Mouse (Mus musculus) limb, embryonic 15.5 days (tissue): Measurements from ENCODE around the gene 9530077C05Rik. TPM values are rescaled to one million over a fixed set of nuclear protein-coding genes. Genes with fewer than 3 reads are reported as not detected.

Experiments
- ATAC-seq: fragments of 200-750 bp; cut with Nextera tagmentation; 2 replicates; pipeline ENCODE4 v1.8.0; 2017; ENCODE audit warnings: low read depth, moderate TSS enrichment; ENCODE audit not compliant: insufficient number of reproducible peaks, low FRiP score, low TSS enrichment
- H3K27ac ChIP-seq: fragments of 300-500 bp; sonication (generic); 2 replicates; pipeline ENCODE4 v1.5.1; 2015; ENCODE audit warnings: moderate library complexity, mild to moderate bottlenecking, inconsistent platforms
- H3K27me3 ChIP-seq: fragments of 300-500 bp; sonication (generic); 2 replicates; pipeline ENCODE4 v1.6.1; 2015; ENCODE audit warnings: inconsistent platforms
- H3K36me3 ChIP-seq: fragments of 300-500 bp; sonication (generic); 2 replicates; pipeline ENCODE4 v1.6.1; 2015; ENCODE audit warnings: inconsistent platforms
- H3K4me1 ChIP-seq: fragments of 300-500 bp; sonication (generic); 2 replicates; pipeline ENCODE4 v1.6.1; 2015; ENCODE audit warnings: inconsistent platforms
- H3K4me2 ChIP-seq: fragments of 300-500 bp; sonication (generic); 2 replicates; pipeline ENCODE4 v1.6.1; 2015; ENCODE audit warnings: mild to moderate bottlenecking, inconsistent platforms
- H3K4me3 ChIP-seq: fragments of 300-500 bp; sonication (generic); 2 replicates; pipeline ENCODE4 v1.5.1; 2015; ENCODE audit warnings: mild to moderate bottlenecking, inconsistent platforms
- H3K9ac ChIP-seq: fragments of 300-500 bp; sonication (generic); 2 replicates; pipeline ENCODE4 v1.6.1; 2015; ENCODE audit warnings: inconsistent platforms
- H3K9me3 ChIP-seq: fragments of 300-500 bp; sonication (generic); 2 replicates; pipeline ENCODE4 v1.6.1; 2016; ENCODE audit warnings: inconsistent platforms
- WGBS: fragments of 180-500 bp; shearing (Covaris S2); methylation state at CpG from one replicate; pipeline ENCODE4 v1.1.7; 2015; 5-methylcytosine and 5-hydroxymethylcytosine counted together
- polyA plus RNA-seq: library from polyadenylated mRNA; unstranded; fragments of >200 nt; fragmentation: Nextera tagmentation; extraction: Ambion mirVana; gene quantifications from 2 replicates; pipeline ENCODE4 v1.2.1, GENCODE M21; 2015

9530077C05Rik gene
- 5.6 TPM in 2 replicates for polyA plus RNA-seq

- H3K27ac ChIP-seq: no peak within 1 kb of the TSS; the same call in 1 of the 2 replicates
- peak within 1 kb of the TSS; percentile 62 for H3K4me2 ChIP-seq
- no peaks in the 10 kb centered on the region for H3K36me3 ChIP-seq
- peak within 1 kb of the TSS; percentile 62 for H3K4me3 ChIP-seq
- no peaks in the 10 kb centered on the region for H3K27me3 ChIP-seq
- WGBS: under 1% methylated on average over 42 of the region's 43 CpGs
- H3K4me1 ChIP-seq: peaks cover 3% of the 10 kb centered on the region; the same call in 1 of the 2 replicates
- ATAC-seq: peak; percentile 98
- no peaks in the 10 kb centered on the region for H3K9me3 ChIP-seq
- H3K9ac ChIP-seq: peak within 1 kb of the TSS; percentile 49; the same call in 1 of the 2 replicates
These were observed at the start of gene 9530077C05Rik for GRCm38 (mm10) chr9:22411002-22411857. TSS of gene 9530077C05Rik (plus strand) at chr9:22411513.

GRCm38 (mm10) chr9:22366221-22366620 is 45.1 kb upstream of the 9530077C05Rik start:
- ATAC-seq: no peak
- Histone ChIP-seq H3K4me3 (no peak overlapping the region), H3K4me2 (no peak overlapping the region), H3K4me1 (no peaks in the 10 kb centered on the region), H3K27me3 (no peaks in the 10 kb centered on the region), H3K9ac (no peak overlapping the region), H3K9me3 (no peaks in the 10 kb centered on the region), H3K27ac (no peak overlapping the region), H3K36me3 (peaks cover 51% of the 10 kb centered on the region)
- WGBS: 92% methylated on average over 2 of the region's 2 CpGs

DNA sequence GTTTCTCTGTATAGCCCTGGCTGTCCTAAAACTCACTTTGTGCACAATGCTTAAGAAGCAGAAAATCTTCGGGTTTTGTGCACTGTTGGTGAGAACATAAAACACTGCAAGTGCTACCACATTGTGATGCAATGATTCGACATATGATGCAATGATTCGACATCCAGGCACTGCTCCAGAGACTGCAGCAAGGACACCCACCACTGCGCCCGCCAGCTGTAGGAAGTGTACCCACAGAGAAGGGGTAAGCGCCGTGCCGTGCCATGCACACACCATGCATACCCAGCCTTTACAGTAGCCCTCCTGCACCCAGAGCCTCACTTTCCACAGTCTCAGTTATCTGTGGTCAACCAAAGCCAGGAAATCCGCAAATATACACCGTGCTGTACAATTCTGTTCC is 44.7 kb upstream of the 9530077C05Rik start:
- no peak overlapping the region for H3K27ac ChIP-seq
- H3K27me3 ChIP-seq: no peaks in the 10 kb centered on the region
- no peak overlapping the region for H3K4me2 ChIP-seq
- WGBS: 92% methylated on average over 10 of the region's 10 CpGs
- H3K36me3 ChIP-seq: peaks cover 53% of the 10 kb centered on the region
- H3K9me3 ChIP-seq: no peaks in the 10 kb centered on the region
- no peak for ATAC-seq
- H3K4me3 ChIP-seq: no peak overlapping the region
- no peaks in the 10 kb centered on the region for H3K4me1 ChIP-seq
- no peak overlapping the region for H3K9ac ChIP-seq

DNA sequence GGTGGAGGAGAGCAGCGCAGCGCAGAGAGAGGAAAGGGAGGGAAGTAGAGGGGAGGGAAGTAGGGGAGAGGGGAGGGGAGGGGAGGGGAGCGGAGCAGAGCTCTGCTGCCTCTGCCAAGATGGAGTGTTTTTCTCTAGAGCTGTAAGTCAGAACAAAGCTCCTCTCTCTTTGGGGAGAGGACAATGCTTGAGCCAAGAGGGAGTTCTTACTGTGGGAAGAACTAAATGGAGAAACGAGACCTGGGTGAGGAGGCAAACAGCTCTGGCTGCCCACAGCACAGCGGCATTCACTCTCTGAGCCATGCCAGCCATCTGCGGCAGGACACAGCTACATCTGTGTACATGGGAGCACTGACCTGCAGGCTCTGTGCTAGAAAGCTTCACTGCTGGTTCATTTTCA is 43.3 kb upstream of the 9530077C05Rik start:
- Histone ChIP-seq H3K27ac (no peak overlapping the region), H3K27me3 (no peaks in the 10 kb centered on the region), H3K4me2 (no peak overlapping the region), H3K4me3 (no peak overlapping the region), H3K36me3 (peaks cover 55% of the 10 kb centered on the region), H3K4me1 (no peaks in the 10 kb centered on the region), H3K9me3 (no peaks in the 10 kb centered on the region), H3K9ac (no peak overlapping the region)
- ATAC-seq: no peak
- WGBS: 82% methylated on average over 6 of the region's 6 CpGs

GRCm38 (mm10) chr9:22372760-22373159 is 38.6 kb upstream of the 9530077C05Rik start:
- Histone ChIP-seq H3K4me3 (no peak overlapping the region), H3K9me3 (no peaks in the 10 kb centered on the region), H3K4me2 (no peak overlapping the region), H3K9ac (no peak overlapping the region), H3K27me3 (no peaks in the 10 kb centered on the region), H3K4me1 (no peaks in the 10 kb centered on the region), H3K36me3 (peaks cover 64% of the 10 kb centered on the region), H3K27ac (no peak overlapping the region)
- no peak for ATAC-seq
- 95% methylated on average over 4 of the region's 4 CpGs for WGBS

DNA sequence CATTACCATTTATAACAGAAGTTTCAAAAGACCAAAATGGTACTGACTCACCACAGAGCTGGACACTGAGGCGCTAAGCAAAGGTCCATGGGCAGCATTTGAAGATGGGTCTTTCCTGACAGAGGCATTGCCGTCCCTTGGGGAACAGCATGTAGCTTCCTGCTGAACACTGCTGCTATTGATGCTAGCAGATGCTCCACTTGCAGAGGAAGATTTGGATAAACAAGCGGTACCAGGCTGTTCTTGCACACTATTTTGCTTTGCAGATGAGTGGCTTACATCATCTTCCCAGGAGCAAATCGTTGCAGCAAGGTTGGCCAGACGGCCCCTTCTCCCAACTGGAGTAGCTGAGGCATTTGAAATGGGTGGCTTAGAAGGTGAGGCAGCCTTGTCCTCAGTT is 35.2 kb upstream of the 9530077C05Rik start:
- peaks cover 75% of the 10 kb centered on the region for H3K36me3 ChIP-seq
- H3K4me1 ChIP-seq: no peaks in the 10 kb centered on the region
- no peak overlapping the region for H3K9ac ChIP-seq
- H3K4me2 ChIP-seq: no peak overlapping the region
- WGBS: 93% methylated on average over 5 of the region's 5 CpGs
- no peak overlapping the region for H3K27ac ChIP-seq
- H3K4me3 ChIP-seq: no peak overlapping the region
- H3K9me3 ChIP-seq: no peaks in the 10 kb centered on the region
- no peak for ATAC-seq
- H3K27me3 ChIP-seq: no peaks in the 10 kb centered on the region

- H3K9ac ChIP-seq: no peak overlapping the region
- no peak overlapping the region for H3K4me3 ChIP-seq
- H3K4me1 ChIP-seq: peaks cover 19% of the 10 kb centered on the region
- 49% methylated on average over 2 of the region's 2 CpGs for WGBS
- H3K4me2 ChIP-seq: no peak overlapping the region
- ATAC-seq: no peak
- no peaks in the 10 kb centered on the region for H3K9me3 ChIP-seq
- H3K27me3 ChIP-seq: no peaks in the 10 kb centered on the region
- no peak overlapping the region for H3K27ac ChIP-seq
- peaks cover 11% of the 10 kb centered on the region for H3K36me3 ChIP-seq
These were observed 25.4 kb upstream of the 9530077C05Rik start for GRCm38 (mm10) chr9:22385890-22386289.

- Histone ChIP-seq H3K36me3 (no peaks in the 10 kb centered on the region), H3K9ac (peak overlapping the region; percentile 86), H3K9me3 (no peaks in the 10 kb centered on the region), H3K27ac (no peak overlapping the region), H3K4me2 (peak overlapping the region; percentile 91), H3K4me3 (peak overlapping the region; percentile 84), H3K4me1 (peaks cover 19% of the 10 kb centered on the region), H3K27me3 (no peaks in the 10 kb centered on the region)
- no peak for ATAC-seq
- WGBS: 15% methylated on average over 6 of the region's 6 CpGs
These were observed 23.4 kb upstream of the 9530077C05Rik start for GRCm38 (mm10) chr9:22387901-22388300.

- Histone ChIP-seq H3K4me1 (peaks cover 19% of the 10 kb centered on the region), H3K27ac (peak overlapping the region; percentile 94), H3K4me2 (peak overlapping the region; percentile 91), H3K9ac (peak overlapping the region; percentile 86), H3K36me3 (no peaks in the 10 kb centered on the region), H3K27me3 (no peaks in the 10 kb centered on the region), H3K4me3 (peak overlapping the region; percentile 84), H3K9me3 (no peaks in the 10 kb centered on the region)
- WGBS: under 1% methylated on average over 41 of the region's 41 CpGs
- peak; percentile 74 for ATAC-seq
These were observed 22.8 kb upstream of the 9530077C05Rik start for GRCm38 (mm10) chr9:22388401-22388980.

- Histone ChIP-seq H3K36me3 (no peaks in the 10 kb centered on the region), H3K4me3 (peak within 1 kb of the TSS; percentile 84), H3K27ac (peak within 1 kb of the TSS; percentile 94), H3K4me1 (peaks cover 19% of the 10 kb centered on the region), H3K4me2 (peak within 1 kb of the TSS; percentile 91), H3K9ac (peak within 1 kb of the TSS; percentile 86), H3K9me3 (no peaks in the 10 kb centered on the region), H3K27me3 (no peaks in the 10 kb centered on the region)
- WGBS: 0% methylated on average over 43 of the region's 44 CpGs
- peak; percentile 95 for ATAC-seq
These were observed 22.3 kb upstream of the 9530077C05Rik start, which contains the start of gene Anln for GRCm38 (mm10) chr9:22389021-22389476. TSS of gene Anln (minus strand) at chr9:22389188.

- Histone ChIP-seq H3K4me2 (peak overlapping the region; percentile 91), H3K4me3 (peak overlapping the region; percentile 84), H3K9ac (no peak overlapping the region; the same call in 1 of the 2 replicates), H3K36me3 (no peaks in the 10 kb centered on the region), H3K27me3 (no peaks in the 10 kb centered on the region), H3K27ac (peak overlapping the region; percentile 94), H3K9me3 (no peaks in the 10 kb centered on the region), H3K4me1 (peaks cover 19% of the 10 kb centered on the region)
- WGBS: 66% methylated on average over 6 of the region's 6 CpGs
- no peak for ATAC-seq
These were observed 21.5 kb upstream of the 9530077C05Rik start for GRCm38 (mm10) chr9:22389736-22390245.

GRCm38 (mm10) chr9:22390390-22390789 is 20.9 kb upstream of the 9530077C05Rik start:
- H3K9me3 ChIP-seq: no peaks in the 10 kb centered on the region
- H3K4me3 ChIP-seq: no peak overlapping the region
- no peaks in the 10 kb centered on the region for H3K27me3 ChIP-seq
- no peak for ATAC-seq
- H3K9ac ChIP-seq: no peak overlapping the region
- no peak overlapping the region for H3K4me2 ChIP-seq
- H3K36me3 ChIP-seq: no peaks in the 10 kb centered on the region
- H3K27ac ChIP-seq: no peak overlapping the region
- 79% methylated on average over 5 of the region's 5 CpGs for WGBS
- H3K4me1 ChIP-seq: peaks cover 19% of the 10 kb centered on the region
